11 mouse cellular contexts compared by ENCODE assay signal in genomic region chr2:75244311-75245033, GRCm38 (mm10).
DNase-seq lines count a peak whose midpoint lies in the region; ATAC-seq and TF ChIP-seq lines count a peak whose summit lies in the region.
"Had no signal": no experiment of that assay in that cellular context is flagged by ENCODE, and none has a peak within 500 bp of the region (broad histone marks: within the 10 kb centered on the region; RNA-seq: fewer than 3 reads in every experiment).

No protein-coding gene starts in this region.

- H3K4me3 ChIP-seq in left cerebral cortex, adult 2 months, result no peak overlapping the region
- H3K4me3 ChIP-seq in forebrain, embryonic 15.5 days, result no peak overlapping the region
- no peak overlapping the region for H3K4me3 ChIP-seq in liver, postnatal 0 days (ENCODE audit: low read depth, low read length)
- H3K4me3 ChIP-seq: megakaryocyte, embryonic 14.5 days had no signal

- no peak overlapping the region for H3K4me2 ChIP-seq in forebrain, embryonic 15.5 days (replicated peaks)
- no peak overlapping the region for H3K4me2 ChIP-seq in liver, postnatal 0 days (ENCODE audit: low read depth, low read length)

- 30% methylated on average over 17 of the region's 17 CpGs for WGBS in forebrain, embryonic 15.5 days
- 71% methylated on average over 17 of the region's 17 CpGs for WGBS in liver, postnatal 0 days (ENCODE audit: insufficient replicate concordance)

- no peaks in the 10 kb centered on the region for H3K9me3 ChIP-seq in forebrain, embryonic 15.5 days
- no peaks in the 10 kb centered on the region for H3K9me3 ChIP-seq in liver, postnatal 0 days (ENCODE audit: low read length)
- H3K9me3 ChIP-seq: megakaryocyte, embryonic 14.5 days had no signal

- peak; percentile 27 to 34 for DNase-seq in left cerebral cortex, adult 2 months (ENCODE audit: extremely low spot score in 1 of 2, low spot score in 2 of 2)
- no peak for DNase-seq in left cerebral cortex, postnatal 10 days (ENCODE audit: extremely low spot score in 1 of 2, low spot score in 2 of 2)
- DNase-seq in embryo, embryonic 11 days, result peak; percentile 26
- peak; percentile 21 for DNase-seq in lung, postnatal 36 days
- DNase-seq in adrenal gland, adult (ENCODE audit: inconsistent age in 2 of 2, low spot score in 1 of 2), result no peak
- no peak for DNase-seq in liver, postnatal 0 days
- DNase-seq: heart, postnatal 36 days; spleen, adult 18-20 months had no signal

- no peak for TF ChIP-seq CTCF in left cerebral cortex, adult 2 months (IDR thresholded peaks at IDR 0.05)
- TF ChIP-seq CTCF in liver, postnatal 0 days (IDR thresholded peaks at IDR 0.05; ENCODE audit: low read depth), result no peak

- no peak for TF ChIP-seq EP300 in liver, postnatal 0 days (IDR thresholded peaks at IDR 0.05; ENCODE audit: low read depth)

- H3K27me3 ChIP-seq in forebrain, embryonic 15.5 days, result no peaks in the 10 kb centered on the region
- H3K27me3 ChIP-seq in liver, postnatal 0 days (ENCODE audit: insufficient read depth, low read length), result no peaks in the 10 kb centered on the region
- H3K27me3 ChIP-seq: megakaryocyte, embryonic 14.5 days; Patski had no signal

- intact Hi-C loops in left cerebral cortex, adult 2 months (cut with DNase I), result loop anchor here (5.0 kb wide), 1 partner anchor 92 kb away; no protein-coding TSS in a partner anchor
- intact Hi-C loops in left cerebral cortex, postnatal 10 days (cut with DNase I), result no loop called here

- peak overlapping the region; percentile 76 for H3K27ac ChIP-seq in left cerebral cortex, adult 2 months
- peak overlapping the region; percentile 87 for H3K27ac ChIP-seq in forebrain, embryonic 15.5 days (replicated peaks)
- no peak overlapping the region for H3K27ac ChIP-seq in liver, postnatal 0 days (ENCODE audit: low read depth)

- H3K36me3 ChIP-seq in forebrain, embryonic 15.5 days, result no peaks in the 10 kb centered on the region
- no peaks in the 10 kb centered on the region for H3K36me3 ChIP-seq in liver, postnatal 0 days (replicated peaks; ENCODE audit: insufficient read depth, low read length)

- peak; percentile 39; the same call in 1 of the 2 replicates for ATAC-seq in forebrain, embryonic 15.5 days (replicated peaks)
- ATAC-seq in liver, postnatal 0 days, result no peak
- ATAC-seq: Patski had no signal

- H3K4me1 ChIP-seq in forebrain, embryonic 15.5 days, result peaks cover 49% of the 10 kb centered on the region
- H3K4me1 ChIP-seq in liver, postnatal 0 days (ENCODE audit: insufficient read depth), result no peaks in the 10 kb centered on the region; the same call in 1 of the 2 replicates
- H3K4me1 ChIP-seq: megakaryocyte, embryonic 14.5 days had no signal

- H3K9ac ChIP-seq in forebrain, embryonic 15.5 days (replicated peaks), result peak overlapping the region; percentile 6; the same call in 1 of the 2 replicates
- H3K9ac ChIP-seq in liver, postnatal 0 days (replicated peaks), result no peak overlapping the region

Comparison
In these comparisons a context has a peak if more than half of its experiments do, and no peak if none do; other contexts are left out.
1. DNase-seq: peak in left cerebral cortex, adult 2 months (2 of 2), embryo, embryonic 11 days (single experiment) and lung, postnatal 36 days (single experiment); none in left cerebral cortex, postnatal 10 days (0 of 2), adrenal gland, adult (0 of 2) and liver, postnatal 0 days (single experiment).